Mouse (Mus musculus) urinary bladder, postnatal 14 days (tissue): ENCODE results near the gene Rangap1.

Experiments
- DNase-seq: peaks from one replicate; pipeline ENCODE4 v3.0.0; 2021; ENCODE audit warnings: low spot score

The Rangap1 gene

GRCm38 (mm10) chr15:81694891-81695290, 50.4 kb downstream of the Rangap1 start:
- no peak for DNase-seq

GRCm38 (mm10) chr15:81693967-81694881, 51.1 kb downstream of the Rangap1 start:
- DNase-seq = peak; percentile 84

GRCm38 (mm10) chr15:81693366-81693966, 51.9 kb downstream of the Rangap1 start:
- DNase-seq = no peak

GRCm38 (mm10) chr15:81680301-81680805, 65.0 kb downstream of the Rangap1 start:
- no peak for DNase-seq

- no peak for DNase-seq
These were observed 68.7 kb downstream of the Rangap1 start for GRCm38 (mm10) chr15:81676637-81677036.

- peak; percentile 44 for DNase-seq
These were observed 75.1 kb downstream of the Rangap1 start for GRCm38 (mm10) chr15:81670231-81670640.

GRCm38 (mm10) chr15:81666957-81667356, 78.4 kb downstream of the Rangap1 start:
- no peak for DNase-seq

- peak; percentile 93 for DNase-seq
These were observed 81.4 kb downstream of the Rangap1 start, which contains the start of gene L3mbtl2 for GRCm38 (mm10) chr15:81663697-81664561. Gene L3mbtl2 (plus strand): TSS chr15:81663889.

GRCm38 (mm10) chr15:81663281-81663680, 82.0 kb downstream of the Rangap1 start:
- no peak for DNase-seq

GRCm38 (mm10) chr15:81661701-81662100, 83.6 kb downstream of the Rangap1 start:
- DNase-seq = no peak
